Mouse (Mus musculus) gastrocnemius, adult 8-10 months (tissue): ENCODE results near the gene Serf1. TPM values are rescaled to one million over a fixed set of nuclear protein-coding genes. Genes with fewer than 3 reads are reported as not detected.
"Not testable (repeated sequence)": the region's sequence is repeated elsewhere in the genome, so short reads cannot be mapped to it uniquely, and the experiment has no call there.

ENCODE experiments used
- DNase-seq, 2 experiments: peaks; one replicate each; pipeline ENCODE4 v3.0.0; 2022; ENCODE audit warnings: low spot score in 2 of 2
- total RNA-seq, 4 experiments: library from RNA; stranded (reverse); gene quantifications; 2 replicates each; pipeline ENCODE4 v1.2.4; 2022

Serf1 gene
- 10 to 100 TPM in 1 of 4 experiments, 1 to 10 TPM in 3; 5.1 to 11.4 (median 7.5) TPM for total RNA-seq

DNA sequence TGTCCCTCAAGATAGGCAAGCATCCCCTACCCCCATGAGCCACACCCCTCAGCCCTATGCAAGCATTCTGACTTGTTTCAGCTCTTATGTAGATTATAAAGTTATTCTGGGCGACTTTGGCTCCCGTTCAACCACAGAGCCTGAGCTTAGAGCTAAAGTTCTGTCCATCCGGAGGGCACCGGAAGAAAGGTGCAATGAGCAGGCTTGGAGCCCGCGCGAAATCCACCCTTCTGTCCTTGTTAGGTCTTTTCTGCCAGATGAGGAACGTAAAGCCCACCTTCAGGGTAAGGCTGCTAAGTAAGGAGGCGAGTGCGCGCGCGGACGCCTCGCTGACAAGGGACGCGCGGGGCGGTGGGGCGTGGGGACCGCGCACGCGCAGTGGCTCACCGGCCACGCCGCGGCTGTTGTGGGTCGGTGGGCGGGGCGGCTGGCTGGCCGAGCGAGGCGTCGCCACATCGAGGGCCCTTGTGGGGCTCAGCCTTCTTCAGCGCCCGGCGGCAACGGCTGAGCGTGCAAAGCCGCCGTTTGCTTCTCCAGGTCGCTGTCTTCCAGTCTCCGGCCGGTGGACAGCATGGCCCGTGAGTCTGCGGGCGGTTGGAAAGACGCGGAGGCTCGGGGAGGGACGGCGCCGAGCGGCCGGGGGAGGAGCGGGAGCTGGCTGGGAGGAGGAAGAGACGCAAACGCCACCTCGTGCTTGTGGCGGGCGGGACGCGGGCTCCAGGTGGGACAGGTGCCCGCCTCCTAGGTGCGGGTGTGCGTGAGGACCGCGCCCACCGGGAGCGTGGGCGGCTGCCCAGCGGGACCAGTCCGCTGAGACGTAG lies at the start of gene Serf1:
Gene Serf1 (plus strand): TSS at position 361 of the 821 bp plus-strand sequence.
- peak; percentile 57 to 73 for DNase-seq

DNA sequence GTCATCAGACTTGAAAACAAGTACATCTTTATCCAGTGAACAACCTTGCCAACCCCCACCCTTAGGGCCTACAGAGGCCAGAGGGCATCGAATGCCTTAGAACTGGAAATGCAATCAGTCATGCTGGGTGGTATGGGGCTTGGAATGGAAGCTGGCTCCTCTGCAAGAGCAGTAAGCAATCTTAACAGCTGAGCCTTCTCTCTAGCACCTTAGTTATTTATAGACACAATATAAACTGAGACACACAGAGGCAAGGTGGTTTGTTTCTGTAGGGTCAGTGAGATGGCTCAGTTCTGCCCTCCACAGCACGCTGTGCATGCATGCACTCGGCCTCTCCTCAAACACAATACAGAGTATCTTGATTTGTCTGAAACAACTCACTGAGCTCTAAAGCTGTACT lies 43.9 kb upstream of the Serf1 start:
- no peak for DNase-seq

DNA sequence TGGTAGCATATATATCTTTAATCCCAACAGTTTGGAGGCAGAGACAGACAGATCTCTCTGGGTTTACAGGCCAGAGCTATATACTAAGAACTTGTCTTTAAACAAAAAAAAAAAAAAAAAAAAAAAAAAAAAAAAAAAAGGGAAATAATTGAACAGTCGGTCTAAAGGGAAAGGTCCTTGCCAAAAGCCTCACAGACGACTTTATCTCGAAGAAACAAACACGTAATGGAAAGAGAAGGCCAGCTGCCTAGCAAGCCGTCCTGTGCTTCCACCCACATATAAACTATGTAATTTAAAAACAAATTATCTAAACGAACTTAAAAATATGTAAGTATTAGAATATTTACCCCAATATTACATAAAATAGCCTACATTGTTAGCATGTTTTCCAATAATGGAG lies 40.0 kb upstream of the Serf1 start:
- DNase-seq: no peak

DNA sequence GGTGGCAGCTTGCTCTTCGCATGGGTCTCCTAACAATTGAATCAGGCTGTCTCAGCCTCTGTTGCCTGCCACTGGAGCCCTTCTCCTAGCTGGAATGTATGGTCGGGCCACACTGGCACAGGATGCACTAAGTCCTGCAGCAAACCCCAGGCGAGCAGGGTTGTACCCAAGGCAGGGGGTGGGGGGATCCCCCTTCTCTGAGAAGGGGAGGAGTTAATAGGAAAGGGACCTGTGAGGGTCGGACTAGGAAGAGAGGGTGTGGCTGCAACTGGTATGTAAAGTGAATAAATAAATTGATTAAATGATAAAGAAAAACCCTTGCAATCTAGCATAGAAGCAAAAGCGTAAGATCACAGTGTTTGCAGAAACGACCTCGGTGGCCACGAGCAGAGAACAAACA lies 36.3 kb upstream of the Serf1 start:
- DNase-seq: no peak

DNA sequence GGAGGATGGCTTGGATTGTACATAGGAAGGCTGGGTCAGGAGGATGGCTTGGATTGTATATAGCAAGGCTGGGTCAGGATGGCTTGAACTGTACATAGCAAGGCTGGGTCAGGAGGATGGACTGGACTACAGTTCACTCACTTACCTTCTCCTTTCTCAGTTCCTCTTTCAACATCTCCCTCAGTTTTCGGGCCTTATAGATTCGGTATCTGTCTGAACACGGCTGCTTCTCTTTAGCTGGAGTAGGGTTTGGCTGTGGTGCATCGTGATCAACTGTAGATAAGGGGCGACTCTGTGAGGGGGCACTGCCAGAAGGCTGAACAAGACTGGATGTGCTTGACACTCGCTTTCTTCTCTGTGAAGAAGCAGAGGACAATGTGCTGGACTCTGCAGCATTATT lies 9.0 kb upstream of the Serf1 start:
- DNase-seq: no peak

DNA sequence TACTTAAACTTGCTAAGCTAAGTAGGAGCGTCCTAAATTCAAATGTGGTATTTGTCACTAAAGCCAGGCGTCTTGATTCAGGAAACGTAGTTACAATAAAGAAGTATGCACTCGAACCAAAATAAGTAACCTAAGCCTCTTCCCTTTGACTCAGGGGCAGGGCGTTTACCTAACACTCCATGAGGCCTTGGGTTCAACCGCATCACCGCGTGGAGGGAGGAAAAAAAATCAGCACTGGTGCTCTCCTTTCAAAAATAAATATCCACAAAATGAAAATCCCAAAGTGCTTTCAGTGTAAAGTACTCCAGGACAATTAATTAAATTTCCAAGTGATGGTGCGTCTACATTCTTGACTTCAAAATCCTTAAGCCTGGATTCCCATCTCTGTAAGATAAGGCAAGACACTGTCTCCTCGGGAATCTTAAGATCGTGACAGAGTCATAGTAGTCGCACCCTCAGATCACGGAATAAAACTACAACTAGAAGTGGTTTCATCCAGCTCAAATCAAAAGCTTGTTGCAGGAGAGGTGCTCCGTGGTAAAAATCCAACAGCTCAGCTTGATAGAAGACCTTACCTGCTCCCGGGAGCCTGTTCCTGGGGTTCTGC lies 4.7 kb upstream of the Serf1 start:
- no peak for DNase-seq

DNA sequence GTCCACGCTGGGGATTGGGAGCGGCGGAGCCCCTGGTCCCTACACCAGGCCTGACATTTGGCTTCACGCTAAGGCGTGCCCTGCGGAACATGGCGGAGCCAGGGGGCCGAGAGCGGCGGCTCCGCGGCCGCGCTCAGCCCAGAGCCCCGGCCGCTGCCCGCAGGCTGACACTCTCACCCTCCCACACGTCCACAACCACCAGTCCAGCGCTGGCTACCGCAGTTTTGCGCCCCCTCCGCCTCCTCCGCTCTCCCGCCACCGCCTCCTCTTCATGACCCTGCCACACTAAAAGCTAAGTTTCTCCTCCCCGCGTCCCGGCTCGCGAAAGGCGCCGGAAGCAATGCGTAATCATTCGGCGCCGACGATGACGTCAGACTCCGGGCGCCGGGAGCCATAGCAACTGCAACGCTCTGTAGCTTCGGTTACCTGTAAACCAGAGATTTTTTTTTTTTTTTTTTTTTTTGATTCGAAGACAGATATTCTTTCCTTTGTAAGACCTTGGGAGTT lies 4.0 kb upstream of the Serf1 start, which contains the start of gene Bdp1:
Gene Bdp1 (minus strand): TSS at position 323 of the 507 bp plus-strand sequence.
- peak; percentile 79 to 84 for DNase-seq

DNA sequence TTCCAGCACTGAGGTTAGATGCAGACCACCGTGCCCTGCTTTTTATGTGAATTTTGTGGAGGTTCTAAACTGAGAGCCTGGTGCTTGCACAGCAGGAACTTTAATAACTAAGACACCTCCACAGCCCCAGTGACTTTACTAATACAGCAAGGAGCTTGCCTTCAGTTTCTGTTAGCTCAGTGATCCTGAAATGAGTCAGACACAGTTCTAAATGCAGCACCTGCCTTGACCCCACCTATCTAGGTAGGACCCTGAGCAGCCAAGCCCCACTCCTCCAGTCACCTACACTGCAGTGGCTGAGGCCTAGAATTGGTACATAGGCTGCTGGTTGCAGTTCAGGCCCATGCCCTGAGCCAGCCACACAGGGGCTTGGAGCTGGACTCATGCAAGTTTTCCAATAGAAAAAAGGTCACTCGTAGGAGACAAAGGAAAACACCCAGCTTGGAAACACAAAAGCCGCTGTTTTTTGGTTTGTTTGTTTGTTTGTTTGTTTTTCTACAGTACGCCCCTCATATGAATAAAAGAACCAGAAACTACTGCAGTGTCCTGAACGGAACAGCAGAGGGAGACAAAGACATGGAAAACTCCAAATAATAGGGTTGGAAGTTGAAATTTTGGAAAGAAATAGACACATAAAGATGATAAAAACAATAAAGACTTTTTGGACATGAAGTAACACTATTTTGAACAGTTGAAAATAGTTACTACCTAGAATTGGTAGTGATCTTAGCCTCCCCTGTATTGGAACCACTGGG lies 4.6 kb downstream of the Serf1 start:
- DNase-seq: no peak

DNA sequence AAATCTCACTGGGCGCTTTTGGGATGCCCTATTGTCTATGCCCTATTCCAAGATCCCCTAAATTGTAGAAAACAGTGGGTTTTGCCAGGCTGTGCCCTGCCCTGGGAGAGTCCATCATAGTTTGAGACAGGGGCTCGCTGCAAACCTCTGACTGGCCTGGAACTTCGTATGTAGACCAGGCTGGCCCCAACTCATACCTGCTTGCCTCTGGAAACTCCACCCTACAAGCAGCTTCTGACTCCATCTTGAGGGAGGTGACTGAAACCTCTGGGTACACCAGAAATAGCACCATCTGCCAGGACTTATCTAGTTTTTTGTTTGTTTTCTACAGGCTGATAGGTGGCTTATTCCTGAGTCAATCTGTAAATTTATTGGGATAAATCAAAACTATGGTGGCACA lies 16.2 kb downstream of the Serf1 start:
- no peak for DNase-seq

DNA sequence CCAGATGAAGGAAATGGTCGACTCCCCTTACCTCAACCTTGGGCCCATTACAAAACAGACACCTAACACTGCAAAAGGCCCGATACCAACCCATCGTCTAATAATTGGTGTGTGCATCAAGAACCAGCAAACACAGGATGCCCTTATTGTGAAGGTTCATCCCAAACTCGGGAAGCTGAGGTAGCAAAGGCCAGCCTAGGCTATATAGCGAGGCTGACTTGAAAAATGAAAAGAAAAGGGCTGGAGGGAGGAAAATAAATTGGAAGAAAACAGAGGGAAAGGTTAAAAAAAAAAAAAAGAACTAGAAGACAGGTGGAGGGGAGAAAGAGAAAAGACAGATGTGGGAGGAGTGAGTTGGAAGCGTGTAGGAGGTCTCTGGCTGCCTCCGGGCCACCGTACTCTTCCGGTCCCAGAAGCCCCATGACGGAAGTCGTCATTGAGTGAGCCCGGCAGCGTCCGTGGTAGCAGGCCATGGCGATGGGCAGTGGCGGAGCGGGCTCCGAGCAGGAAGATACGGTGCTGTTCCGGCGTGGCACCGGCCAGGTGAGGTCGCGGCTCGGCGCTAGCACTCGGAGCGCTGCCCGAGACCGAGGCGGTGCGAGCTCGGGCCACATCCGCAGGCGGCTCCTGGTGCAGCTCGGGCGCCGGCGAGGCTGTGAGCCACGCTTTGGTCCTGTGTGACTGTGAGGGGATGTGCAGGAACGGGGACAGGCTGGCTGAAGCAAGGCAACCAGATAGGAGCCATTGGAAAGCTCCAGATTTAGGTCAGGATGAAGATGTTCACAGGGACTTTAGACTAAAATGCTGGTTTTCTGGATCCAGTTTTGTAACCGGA lies 16.8 kb downstream of the Serf1 start, which contains the start of gene Smn1:
Gene Smn1 (plus strand): TSS at position 430 of the 835 bp plus-strand sequence.
- DNase-seq: peak; percentile 77 to 86

DNA sequence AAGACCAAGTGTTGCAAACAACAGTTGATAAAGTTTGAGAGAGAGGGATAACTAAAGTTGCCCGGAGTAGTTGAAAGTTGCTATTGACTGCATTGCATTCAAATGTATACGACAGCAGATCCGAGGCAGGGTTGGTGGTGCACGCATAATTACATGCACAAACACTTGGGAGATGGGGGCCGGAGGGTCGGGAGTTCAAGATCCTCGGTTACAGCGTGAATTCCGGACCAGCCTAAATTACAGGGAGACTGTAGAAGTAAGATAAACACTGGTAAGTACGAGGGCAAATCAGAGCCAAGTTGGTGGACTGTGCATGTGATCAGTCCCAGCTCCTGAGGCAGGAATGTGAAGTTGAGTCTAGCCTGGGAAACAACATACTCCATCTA lies 17.4 kb downstream of the Serf1 start:
- DNase-seq: no peak

DNA sequence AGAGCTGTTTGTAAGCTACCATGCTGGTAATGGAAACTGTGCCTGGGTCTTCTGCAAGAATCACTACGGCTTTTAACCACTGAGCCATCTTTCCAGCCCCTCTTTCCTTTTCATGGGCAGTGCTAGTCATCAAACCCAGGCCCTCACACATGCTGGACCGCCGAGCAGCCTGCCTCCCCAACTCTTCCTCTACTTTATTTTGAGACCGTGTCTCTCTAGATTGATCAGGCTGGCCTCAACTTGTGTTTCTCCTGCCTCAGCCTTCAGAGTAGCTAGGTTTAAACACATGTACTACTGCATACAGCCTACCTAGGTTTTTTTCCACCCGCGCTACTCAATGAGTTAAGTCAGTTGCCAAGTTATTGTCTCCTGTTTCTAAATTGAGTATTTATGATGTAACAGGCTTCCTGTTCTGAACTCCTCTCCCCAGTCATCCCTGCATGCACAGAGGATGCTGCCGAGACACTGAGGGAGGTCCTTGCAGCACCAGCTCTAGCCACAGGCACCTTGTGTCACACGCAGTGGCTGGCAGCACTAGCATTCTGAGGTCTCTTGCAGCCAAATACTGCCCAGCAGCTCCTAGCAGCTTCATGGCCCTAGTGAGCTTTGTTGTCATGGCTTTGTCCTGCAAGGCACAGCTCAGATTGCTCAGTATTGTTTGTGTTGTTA lies 34.0 kb downstream of the Serf1 start:
- no peak for DNase-seq

DNA sequence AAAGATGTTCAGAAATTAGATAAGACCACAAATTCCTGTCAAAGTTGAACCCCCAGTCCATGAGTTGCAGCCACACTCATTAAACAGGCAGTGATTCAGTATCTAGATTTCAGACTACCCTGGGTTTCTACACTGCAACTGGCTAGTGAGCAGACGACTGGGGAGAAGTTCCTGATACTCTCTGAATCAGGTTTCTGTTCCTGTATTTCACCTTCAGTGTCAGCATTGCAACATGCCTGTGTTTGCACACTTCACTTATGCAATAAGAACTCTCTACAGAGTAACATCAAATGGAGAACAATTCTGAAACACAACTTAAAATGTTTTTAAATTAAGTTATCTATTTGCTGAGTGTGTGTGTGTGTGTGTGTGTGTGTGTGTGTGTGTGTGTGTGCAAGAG lies 44.8 kb downstream of the Serf1 start:
- no peak for DNase-seq

DNA sequence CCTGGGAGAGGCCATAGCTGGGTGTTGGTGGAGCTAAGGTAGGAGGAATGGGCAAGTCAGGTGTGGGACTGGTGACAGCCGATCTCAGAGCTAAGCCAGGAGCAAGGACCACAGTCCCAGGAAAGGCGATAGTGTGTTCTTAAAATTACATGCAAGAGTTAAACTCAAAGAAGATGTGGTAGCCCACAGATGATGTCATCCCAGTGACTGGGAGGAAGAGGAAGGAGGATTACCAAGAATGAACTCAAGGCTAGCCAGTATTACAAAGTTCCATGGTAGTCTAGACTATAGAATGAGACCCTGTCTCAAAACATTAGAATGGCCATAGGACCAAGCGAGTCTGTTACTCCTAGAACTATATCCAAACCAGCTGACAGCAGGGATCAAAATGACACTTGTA lies 48.8 kb downstream of the Serf1 start:
- no peak for DNase-seq

DNA sequence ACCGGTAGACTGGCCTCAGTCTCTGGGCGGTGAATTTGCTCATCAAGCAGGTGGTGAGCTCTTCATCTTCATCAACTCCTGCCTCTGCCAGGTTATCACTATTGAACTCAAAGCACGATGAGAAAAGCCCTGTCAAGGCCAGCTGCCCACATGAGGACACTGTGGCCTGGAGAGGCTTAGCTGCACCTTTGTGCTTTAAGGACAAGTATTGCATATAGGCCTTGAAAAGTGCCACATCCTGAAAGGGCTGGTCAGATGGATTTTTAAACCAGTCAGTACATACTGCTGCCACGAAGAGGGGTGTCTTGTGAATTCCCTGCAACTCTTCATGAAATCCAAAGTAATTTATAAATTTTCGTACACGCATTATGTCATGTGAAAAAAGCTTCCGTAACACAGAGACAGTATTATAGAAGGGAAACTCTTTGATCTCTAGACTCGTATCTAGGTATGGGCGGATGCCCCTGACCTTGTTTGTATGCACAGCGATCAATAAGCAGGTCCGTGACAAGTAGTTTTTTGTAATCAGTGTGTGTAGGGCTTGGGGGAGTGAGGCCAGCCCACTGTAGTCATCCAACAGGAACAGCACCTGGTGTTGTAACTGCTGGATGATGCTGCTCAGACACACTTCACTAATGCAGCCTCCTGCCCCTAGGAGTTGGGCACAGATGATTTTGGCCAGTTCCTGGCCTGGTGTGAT lies 53.5 kb downstream of the Serf1 start:
- not testable (repeated sequence) for DNase-seq

DNA sequence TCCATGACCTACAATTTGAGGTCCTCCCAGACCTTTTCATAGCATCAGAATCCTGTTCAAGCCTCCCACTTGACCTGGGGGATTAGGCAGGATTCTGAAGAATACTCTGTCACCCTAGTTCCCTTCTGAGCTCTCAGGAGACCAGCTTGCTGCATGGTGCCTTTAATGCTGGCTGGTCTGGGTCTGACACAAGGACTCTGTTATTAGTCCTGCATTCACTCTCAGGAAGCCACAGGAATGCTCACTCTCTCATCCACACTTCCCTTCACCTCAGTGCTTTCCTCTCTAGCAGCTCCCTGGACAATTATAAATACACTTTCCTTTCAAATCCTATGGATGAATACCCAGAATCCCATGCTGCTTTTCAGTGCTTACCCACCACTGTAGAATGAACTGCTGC lies 54.7 kb downstream of the Serf1 start:
- not testable (repeated sequence) for DNase-seq
